Mouse (Mus musculus) spleen, postnatal 4 days (tissue): ENCODE measurements at regions not wholly inside any gene's neighbourhood (a gene's known extent, or its start where the extent isn't known, plus 50 kb on each side); places are given as distances from the start of the nearest gene placed in this dataset.
A peak's percentile ranks its signal among the peaks of the same experiment; 100 is the strongest.

ENCODE experiments used
- DNase-seq, 2 experiments: peaks; one replicate each; pipeline ENCODE4 v3.0.0; 2022; ENCODE audit warnings: low spot score in 2 of 2

DNA sequence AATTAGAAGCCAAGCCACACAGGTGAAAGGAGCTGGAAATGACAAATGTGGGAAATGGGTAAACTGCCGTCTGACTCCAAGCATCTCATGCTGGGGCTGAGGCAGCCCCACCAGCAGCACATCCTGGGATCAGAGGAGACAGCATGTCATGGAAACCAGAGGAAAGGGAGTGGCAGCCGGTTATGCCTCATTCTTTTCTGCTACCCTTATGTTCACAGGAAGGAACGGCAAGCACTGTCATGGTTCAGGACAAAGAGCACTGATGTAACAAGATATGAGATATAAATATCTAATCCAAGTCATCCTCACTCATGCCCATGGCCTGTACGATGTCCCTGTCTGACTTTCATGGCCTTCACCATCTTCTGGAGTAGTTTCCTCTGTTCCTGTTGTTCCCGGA lies 125.2 kb upstream of the Tnfaip3 start:
- no peak for DNase-seq

DNA sequence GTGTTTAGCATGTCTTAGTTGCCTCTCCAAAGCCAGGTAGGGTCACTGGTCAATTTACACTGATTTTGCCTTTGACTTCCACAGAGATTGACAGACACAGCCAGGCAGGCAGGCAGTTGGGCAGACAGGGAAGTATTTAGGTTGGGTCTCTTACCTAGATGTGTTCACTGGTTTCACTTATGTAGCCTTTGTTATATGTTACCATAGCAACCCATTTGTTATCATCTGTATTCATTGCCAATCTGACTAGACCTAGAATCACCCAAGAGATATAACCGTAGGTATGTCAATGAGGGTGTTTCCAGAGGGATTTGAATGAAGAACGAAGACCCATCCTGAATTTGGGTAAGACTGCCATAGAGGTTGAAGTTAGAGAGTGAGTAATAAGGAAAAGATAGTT lies 123.8 kb upstream of the Tnfaip3 start:
- DNase-seq, result no peak

DNA sequence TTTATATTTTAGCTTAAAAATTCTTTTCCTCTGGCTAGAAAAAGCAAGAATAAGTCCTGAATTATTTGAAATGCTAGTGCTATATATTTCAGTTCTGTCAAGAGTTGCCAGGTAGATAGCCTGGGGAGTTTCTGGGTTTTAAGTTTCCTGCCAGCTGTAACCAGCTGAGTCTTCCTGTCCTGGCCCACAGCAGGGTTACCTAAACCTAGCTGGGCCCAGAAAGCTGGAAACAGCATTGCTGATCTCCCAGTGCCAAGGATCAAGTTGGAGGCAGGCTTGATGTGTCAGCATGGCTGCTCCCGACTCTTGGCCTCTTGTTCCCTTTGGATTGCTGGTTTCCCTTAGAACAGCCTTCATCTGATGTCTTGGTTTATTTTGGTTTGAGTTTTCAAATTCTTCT lies 122.8 kb upstream of the Tnfaip3 start:
- DNase-seq, result no peak

DNA sequence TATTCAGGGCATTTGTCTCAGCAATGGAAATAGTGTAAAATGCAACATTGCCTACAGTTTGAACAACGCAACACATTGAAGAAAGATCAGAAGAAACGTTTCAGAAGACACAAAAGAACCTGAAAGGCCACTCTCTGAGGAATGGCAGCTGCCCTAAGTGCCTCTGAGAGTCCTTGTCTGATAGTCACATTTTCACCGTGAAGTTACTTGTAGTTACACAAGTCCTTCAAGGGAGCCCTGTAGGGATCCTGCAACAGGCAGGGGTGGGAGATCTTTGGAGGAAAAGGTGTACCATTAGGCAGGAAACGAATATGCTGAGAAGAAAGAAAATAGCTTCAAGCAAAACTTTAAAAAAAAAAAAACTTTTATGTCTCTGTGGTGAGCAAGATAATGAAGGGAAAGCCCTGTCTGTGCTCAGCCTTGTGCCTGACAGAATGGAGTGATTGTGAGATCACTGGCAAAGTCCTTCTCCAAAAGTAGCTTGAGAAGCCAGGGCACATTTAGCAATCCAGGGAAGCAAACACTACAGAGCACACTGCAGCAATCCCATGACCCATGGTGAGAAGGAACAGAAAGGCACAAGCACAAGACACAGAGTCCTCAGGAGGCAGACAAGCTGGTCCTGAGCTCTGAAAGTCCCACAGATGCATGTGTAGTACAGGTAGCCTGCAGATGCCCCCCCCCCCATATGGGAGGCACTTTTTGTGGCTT lies 112.3 kb upstream of the Tnfaip3 start:
- DNase-seq, result no peak

DNA sequence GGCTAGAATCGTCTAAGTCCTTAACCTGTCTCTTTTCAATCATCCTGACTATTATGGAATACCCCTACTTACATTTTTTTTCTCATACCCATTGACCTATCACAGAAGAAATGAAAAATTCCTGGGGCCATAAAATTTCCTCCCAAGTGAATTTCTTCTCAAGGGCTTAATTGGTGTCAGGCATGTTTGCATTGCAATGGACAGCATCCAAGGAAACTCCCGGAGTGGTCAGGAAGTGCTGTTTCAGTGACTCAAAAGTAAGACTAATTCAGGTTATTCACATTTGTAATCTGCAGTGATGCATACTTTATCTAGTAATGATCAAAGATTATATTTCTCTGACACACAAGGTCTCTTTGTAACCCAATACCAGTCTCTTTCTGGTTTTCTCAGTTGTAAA lies 111.5 kb upstream of the Tnfaip3 start:
- DNase-seq, result no peak

DNA sequence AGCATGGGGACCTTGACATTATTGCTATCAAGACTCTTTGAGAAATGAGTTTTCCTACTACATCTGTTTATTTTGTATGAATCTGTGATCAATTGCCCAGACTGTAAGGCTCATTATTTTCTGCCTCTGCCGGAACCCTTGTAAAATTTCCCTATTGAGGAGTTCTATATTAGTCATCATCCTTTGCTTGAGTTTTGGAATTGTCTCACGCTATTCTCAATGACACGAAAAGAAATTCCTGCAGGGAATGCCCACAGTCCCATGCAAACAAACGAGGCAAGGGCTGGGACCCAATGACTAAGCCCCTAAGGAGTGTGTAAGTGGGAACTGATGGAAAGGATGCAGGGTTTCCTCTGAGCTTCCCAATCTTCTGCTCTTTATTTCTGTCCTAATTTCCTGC lies 111.0 kb upstream of the Tnfaip3 start:
- no peak for DNase-seq

DNA sequence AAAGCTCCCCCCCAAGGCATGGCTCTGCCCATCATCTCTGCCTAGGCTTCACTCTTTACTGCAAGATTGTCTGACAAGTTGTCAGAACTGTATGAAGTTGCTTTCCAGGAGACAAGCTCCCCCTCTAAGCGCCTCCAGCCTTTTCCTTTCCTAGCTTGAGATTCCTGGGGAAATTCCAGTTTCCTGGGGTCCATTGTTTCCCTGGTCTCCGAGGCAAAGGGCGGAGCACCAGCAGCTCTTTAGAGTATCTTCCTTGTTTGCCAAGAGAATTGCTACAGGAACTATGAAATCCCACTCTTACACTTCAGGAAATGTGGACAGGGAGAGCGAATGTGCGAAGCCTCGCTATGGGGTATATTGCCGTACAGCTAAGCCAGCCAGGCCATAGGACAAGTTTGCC lies 108.2 kb upstream of the Tnfaip3 start:
- DNase-seq, result no peak

DNA sequence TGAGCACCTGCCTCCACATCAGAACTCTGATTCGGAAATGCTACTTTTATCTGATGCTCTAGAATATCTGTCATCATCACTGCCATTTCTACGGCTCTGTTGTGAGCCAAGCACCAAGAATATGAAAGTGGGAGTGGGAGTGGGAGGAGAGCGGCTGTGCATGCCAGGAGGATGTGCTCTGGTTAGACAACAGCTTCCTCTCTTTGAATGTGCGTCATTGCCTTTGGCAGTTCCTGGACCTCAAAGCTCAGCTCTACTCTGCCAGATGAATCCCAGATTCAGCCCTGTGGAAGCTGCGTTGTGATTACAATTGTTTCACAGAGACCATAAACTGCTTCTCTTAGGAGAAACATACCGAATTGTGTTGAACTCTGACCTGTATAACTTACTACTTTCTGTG lies 106.8 kb upstream of the Tnfaip3 start:
- no peak for DNase-seq

DNA sequence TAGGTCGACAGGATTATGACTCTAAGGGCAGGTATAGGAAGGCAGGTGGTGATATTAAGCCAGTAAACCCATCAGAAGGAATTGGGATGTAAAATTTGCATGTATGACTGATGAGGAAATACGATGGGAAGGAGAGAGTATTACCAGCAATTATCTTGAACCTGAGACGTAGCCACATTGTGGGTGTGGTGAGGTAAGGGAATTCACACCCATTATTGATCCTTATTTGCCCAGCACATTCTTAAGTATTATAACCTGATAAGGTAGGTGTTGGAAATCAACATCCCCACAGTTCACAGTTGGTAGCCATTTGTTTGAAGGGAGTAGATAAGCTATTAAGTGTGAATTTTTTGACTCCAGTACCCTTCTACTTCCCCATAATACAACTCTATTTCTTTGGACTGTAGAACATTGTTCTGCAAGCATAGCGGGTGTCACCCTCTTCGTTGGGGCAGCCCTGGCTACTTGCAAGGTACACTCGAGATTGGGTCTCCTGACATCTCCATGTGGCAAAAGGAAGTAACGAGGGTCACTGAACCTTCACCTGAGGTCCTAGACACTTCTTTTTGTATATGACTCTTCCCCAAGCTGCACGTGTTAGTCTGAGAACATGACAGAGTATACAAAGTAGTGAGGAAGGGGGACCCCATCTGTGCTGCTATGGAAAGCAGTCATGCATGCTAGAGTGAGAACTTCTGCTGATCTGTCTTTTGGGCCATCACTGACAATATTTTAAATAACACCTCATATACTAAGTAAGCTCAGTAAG lies 104.0 kb upstream of the Tnfaip3 start:
- DNase-seq, result no peak

DNA sequence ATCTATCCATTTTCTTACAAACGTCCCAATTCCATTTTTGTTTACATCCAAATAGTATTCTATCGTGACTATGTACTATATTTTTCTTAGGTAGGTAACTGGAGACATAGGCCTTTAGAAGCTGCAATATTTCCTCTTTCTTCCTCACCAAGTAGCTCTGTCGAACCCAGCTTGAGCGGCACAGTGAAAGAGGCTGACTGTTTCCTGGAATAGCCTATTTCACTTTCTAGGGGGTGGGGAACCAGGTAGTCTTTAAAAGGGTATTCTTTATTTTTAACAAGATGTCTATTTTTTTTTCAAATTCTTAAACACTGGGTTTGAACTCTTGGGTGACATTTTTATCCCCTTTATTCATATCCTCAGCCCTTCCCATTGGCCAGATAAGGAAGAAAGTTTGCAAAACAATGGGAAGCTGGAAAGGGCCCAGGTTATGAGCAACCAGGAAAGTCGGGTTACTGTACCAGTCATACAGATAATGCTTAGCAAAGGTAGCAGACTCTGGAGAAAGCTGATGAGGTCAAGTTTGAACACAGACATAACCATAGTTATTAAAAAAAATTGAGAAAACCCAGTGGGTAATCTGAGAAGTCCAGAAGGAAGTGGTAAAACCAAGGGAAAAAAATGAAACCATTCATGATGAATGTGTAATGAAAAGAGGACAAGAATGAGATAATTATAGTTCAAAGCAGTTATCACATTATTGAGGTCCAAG lies 103.3 kb upstream of the Tnfaip3 start:
- DNase-seq, result no peak

DNA sequence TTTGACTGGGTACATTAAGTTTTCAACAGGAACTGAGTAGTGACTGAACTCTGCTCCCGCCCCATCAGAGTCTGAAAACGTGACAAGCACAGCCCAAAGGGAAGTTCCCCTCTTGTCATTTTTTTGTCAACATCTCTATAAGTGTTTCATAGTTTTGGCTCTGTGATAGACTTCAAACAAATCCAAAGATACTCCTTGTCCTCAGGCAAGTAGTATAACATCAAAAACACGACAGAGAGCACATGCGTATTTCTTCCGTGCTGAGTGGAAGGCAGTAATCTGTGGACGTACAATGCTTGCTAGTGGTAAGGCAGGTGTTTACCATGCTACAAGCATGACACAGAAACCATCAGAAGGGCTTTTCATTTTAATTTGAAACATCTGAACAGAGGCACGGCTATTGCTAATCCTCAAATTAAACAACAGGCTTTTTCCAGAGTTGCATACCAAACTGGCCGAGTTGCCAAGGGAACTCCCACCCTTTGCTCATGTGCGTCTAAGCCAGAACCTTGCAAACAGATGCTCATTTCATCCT lies 101.7 kb upstream of the Tnfaip3 start:
- DNase-seq, result no peak

DNA sequence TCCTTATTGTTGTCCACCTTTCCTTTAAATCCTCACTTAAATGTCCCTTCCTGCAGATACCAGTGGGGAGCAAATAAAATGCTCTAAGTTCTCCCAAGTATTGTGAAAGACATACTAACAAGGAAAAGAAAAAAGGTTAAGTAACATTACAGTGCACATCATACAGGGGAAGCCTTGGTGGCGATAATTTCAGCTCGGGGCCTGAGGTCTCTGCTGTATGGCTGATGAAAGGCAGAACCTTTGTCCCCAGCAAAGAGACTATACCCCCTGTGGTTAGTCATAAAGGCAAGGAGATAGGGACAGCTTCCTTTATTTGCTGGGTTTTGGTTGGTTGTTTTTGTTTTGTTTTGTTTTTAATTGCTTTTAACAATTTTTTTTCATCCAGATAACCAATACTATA lies 97.0 kb upstream of the Tnfaip3 start:
- DNase-seq, result no peak

DNA sequence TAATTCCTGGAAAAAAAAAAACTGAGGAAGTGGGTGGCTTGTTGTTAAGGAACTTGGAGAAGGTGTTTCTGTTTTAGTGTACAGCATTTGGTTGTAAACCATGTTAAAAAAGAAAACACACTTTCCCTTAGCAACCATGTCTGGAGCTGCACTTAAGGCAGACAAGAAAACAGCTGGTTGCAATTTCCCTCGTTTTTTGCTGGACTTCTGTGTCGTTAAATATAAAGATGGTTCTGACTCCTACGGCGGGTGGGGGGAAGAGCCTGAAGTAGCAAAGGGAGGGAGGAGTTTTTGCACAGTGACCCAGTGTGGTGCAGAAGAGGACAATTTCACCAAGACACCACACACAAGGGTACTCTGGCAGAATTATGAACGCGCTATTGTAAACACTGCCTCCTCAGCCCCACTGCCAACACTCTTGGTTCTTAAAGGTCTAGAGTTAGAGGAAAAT lies 89.8 kb upstream of the Tnfaip3 start:
- no peak for DNase-seq

DNA sequence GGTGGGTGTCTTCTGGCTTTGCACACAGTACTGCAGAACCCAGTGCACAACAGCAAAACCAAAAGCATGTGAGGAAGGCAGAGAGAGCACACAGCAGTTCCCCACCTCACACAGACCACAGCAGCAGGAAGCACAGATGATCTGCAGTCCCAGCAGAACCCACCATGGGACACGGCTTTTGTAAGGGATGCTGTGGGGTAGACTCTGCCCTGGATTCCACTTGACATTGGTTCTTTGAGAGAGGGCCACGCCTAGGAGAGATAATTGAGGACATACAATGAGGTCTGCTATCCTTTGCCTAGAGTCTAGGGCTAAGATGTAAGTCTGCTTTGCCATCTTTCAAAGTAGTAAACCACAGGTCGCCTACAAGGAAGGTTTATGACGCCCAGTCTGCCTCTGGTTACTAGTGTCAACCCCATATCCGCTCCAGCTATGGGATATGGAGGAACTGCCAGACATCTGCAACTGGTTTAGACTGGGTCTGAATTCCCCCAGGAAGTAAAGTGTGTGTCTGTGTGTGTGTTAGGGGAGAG lies 89.3 kb upstream of the Tnfaip3 start:
- DNase-seq, result no peak

DNA sequence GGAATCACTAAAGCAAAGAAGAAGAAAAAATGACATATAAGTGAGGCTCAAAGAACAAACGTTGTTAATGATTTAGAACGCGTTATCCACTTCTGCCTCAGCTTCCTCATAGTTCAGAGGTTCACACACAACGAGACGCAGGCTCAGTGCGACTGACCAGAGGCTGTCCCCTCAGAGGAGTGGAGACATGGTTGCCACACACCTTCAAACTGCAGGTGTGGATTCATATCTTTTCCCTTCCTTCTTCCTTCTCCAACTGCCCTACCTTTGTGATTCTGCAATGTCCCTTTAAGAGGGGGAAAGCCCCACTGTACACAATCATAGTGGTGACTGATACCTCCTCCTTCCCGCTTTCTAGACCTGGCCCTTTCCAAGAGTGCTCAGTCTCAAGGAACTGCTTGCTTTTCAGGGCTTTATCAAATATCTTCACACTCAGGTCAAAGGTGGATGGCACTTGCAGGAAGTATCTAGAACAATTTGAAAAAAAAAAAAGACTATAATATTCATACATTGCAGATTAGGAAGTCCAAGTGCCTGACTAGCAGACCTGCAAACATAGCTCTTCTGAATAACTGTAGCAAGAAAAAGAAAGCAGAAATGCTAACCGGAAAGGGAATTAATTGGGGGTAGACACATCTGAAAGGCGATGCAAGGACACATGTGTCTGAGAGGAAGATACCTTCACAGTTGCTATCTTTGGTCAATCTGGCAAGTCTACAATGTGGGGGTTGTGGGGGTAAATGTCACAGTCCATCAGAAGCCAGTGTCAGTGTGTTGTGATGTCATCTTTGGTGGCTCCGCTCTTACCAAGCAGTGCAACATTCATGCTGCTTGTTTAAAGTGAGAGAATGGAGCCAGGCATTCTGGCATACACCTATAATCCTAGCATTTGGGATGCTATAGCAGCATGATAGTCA lies 84.2 kb upstream of the Tnfaip3 start:
- DNase-seq, result no peak

DNA sequence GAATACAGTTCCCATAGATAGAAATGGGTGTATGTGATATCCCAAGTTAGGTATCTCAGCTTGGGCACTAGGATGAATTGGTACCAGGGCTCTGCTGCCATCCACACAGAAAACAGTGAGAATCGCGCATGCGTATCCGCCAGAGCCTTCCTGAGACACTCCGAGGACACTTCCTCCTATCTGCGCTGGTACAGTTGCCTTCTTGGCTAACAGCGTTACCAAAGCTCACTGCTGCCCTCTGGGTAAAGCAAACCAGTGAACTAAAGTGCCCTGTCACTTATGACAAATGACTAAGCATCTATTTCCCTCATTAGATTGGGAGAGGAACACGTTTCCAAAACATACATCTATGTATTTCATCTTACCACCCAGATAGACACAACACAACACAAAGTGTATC lies 78.8 kb upstream of the Tnfaip3 start:
- peak; percentile 76 to 87 for DNase-seq

DNA sequence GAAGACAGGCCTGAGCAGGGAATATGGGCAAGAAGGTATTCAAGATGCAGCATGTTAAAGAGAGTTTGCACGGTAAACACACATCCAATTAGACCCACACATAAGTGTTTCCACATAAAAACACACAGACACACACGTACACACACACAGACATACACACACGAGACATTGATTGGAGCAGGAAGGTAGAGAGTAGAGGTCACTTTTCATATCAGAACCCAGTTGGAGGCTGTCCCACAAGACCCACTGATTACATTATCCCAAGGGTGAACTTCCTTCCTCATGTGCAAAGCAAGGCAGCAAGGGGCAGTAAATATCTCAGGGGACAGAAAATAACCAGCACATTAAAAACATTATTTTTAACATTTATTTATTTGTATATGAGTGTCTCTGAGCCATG lies 78.2 kb upstream of the Tnfaip3 start:
- DNase-seq, result no peak

DNA sequence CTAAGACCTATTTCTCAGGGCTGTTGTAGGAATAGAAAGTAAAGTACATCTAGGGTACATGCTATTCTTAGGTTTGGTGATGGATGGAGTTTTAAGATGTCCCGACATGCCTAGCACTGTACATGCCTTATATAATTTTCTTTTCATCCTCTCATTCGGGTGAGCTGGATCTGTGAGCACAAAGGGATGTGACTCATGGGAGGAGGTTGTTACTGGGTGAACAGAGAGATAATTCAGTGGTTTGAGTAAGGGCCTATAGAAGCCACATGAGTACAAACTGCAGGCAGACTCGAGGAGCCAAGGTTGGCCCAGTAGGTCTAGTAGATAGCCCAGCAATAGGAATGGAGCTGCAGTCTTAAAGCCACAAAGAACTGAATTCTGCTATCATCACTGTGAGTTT lies 76.5 kb upstream of the Tnfaip3 start:
- DNase-seq, result no peak

DNA sequence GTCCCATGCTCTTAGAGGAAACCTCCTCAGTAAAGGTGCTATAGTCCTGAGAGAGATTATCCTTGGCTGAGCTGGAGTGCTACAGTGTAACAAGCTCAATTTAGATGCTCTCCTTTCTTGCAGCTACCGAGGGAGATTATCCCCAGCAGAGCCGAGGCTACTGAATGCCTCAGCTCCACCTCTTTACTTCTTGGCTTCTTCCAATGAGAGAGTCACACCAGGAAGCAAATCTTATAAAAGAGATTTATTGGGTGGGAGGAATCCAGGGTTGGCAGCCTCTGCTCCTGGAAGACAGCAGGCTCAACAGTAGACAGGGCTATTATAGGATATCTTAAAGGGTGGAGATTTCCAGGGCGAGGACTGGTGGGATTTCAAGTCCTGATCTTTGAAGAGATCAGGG lies 75.7 kb upstream of the Tnfaip3 start:
- DNase-seq, result no peak

DNA sequence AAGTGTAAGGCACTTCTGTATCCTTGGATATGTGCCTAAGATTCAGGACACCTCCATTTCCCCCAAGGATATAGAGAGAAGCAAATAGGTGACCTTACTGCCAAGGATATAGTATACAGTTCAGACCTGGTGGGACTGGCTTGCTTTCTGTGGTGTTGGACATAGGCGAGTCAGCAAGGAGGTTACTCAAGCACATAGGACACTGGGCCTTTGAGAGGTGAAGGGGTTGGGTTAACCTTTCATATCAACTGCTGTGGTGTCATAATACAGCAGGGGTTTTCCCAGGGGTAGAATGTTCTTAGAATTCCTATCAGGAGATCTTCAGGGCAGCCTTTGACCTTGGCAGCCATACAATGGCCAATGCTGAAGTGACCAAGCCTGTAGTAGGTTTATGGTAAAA lies 71.5 kb upstream of the Tnfaip3 start:
- DNase-seq, result no peak

DNA sequence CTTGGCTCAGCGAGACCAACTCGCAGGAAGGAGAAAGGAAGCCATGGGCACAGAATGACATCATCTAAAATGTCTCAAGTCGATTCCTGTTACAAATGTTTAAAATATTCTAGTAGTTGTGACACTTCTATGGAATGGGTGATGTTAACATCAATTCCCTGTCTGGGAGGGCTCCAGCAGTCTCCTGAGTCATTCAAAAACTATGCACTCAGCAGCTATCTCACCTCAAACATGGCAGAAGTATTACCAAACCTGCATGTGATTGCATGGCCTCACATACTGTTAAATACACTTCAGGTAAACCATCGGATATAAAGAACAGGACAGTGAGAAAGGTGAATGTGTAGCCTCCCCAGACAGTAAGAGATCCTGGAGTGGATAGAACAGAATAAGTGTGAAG lies 66.7 kb upstream of the Tnfaip3 start:
- DNase-seq, result no peak
